Mouse (Mus musculus) CH12.LX (cell line): Measurements from ENCODE around the gene Sphk1. TPM values are rescaled to one million over a fixed set of nuclear protein-coding genes. Genes with fewer than 3 reads are reported as not detected.

Experiments
- DNase-seq: peaks from one replicate; pipeline ENCODE4 v3.0.0-alpha.2; 2013; ENCODE audit errors: extremely low read depth
- H3K27ac ChIP-seq: 2 replicates; pipeline ENCODE4 v1.5.1; 2012; ENCODE audit warnings: low read depth, mild to moderate bottlenecking, control low read depth, moderate library complexity; ENCODE audit not compliant: insufficient read depth
- H3K27me3 ChIP-seq: replicated peaks from 2 replicates; pipeline ENCODE3; 2012; ENCODE audit warnings: inconsistent platforms
- H3K36me3 ChIP-seq, 2 experiments: replicated peaks in 1 of 2; 2 replicates each; pipeline versions ENCODE3 to v1.6.1; 2012; ENCODE audit warnings: inconsistent platforms in 1 of 2, low read length in 1 of 2, mild to moderate bottlenecking in 1 of 2, mixed read lengths in 1 of 2, moderate library complexity in 1 of 2; ENCODE audit not compliant: control insufficient read depth in 1 of 2, insufficient read depth in 1 of 2
- H3K4me1 ChIP-seq, 2 experiments: 2 replicates each; pipeline ENCODE4 v1.6.1; 2012; ENCODE audit warnings: inconsistent platforms in 1 of 2, moderate library complexity in 1 of 2; ENCODE audit not compliant: insufficient read depth in 2 of 2, control insufficient read depth in 1 of 2
- H3K4me2 ChIP-seq: 2 replicates; pipeline ENCODE4 v1.6.1; 2012; ENCODE audit warnings: low read depth, mild to moderate bottlenecking, control low read depth; ENCODE audit not compliant: poor library complexity, insufficient read depth, severe bottlenecking
- H3K4me3 ChIP-seq, 3 experiments: fragments of 150-350 bp in 1 of 3; sonication (generic) in 1 of 3; replicated peaks in 1 of 3; 2 replicates each; pipeline versions ENCODE3 to v1.5.1; 2011 to 2012; ENCODE audit warnings: low read depth in 2 of 3, low read length in 2 of 3, mild to moderate bottlenecking in 2 of 3, moderate library complexity in 2 of 3, control low read depth in 1 of 3, improper control_type of control experiment in 1 of 3, inconsistent platforms in 1 of 3, mixed read lengths in 1 of 3; ENCODE audit not compliant: poor library complexity in 1 of 3
- H3K79me2 ChIP-seq: replicated peaks from 2 replicates; pipeline ENCODE4 v1.6.1; 2012; ENCODE audit warnings: mild to moderate bottlenecking, moderate library complexity; ENCODE audit not compliant: control insufficient read depth, poor library complexity, insufficient read depth, severe bottlenecking; ENCODE audit errors: extremely low read depth
- H3K9ac ChIP-seq: 2 replicates; pipeline ENCODE4 v1.6.1; 2012; ENCODE audit warnings: low read depth, mild to moderate bottlenecking, control low read depth, moderate library complexity; ENCODE audit not compliant: insufficient read depth
- H3K9me3 ChIP-seq: replicated peaks from 2 replicates; pipeline ENCODE3; 2012; ENCODE audit warnings: low read length, inconsistent platforms, mixed read lengths
- BHLHE40 ChIP-seq: IDR thresholded peaks from 2 replicates; pipeline ENCODE4 v1.6.1; 2011; ENCODE audit warnings: mild to moderate bottlenecking, low read depth, low read length, improper control_type of control experiment
- ELF1 ChIP-seq: IDR thresholded peaks from 2 replicates; pipeline ENCODE4 v1.6.1; 2014; ENCODE audit warnings: low read depth, mild to moderate bottlenecking, inconsistent platforms, low read length, improper control_type of control experiment
- EP300 ChIP-seq: IDR thresholded peaks from 2 replicates; pipeline ENCODE4 v1.6.1; 2011; ENCODE audit warnings: low read length, improper control_type of control experiment
- ETS1 ChIP-seq: conservative IDR thresholded peaks from 2 replicates; pipeline ENCODE4 v1.6.1; 2012; ENCODE audit warnings: low read depth, mild to moderate bottlenecking, inconsistent platforms, low read length, improper control_type of control experiment, moderate library complexity
- IRF4 ChIP-seq: IDR thresholded peaks from 2 replicates; pipeline ENCODE4 v1.6.1; 2014; ENCODE audit warnings: low read depth, mild to moderate bottlenecking, inconsistent platforms, low read length, improper control_type of control experiment
- JUN ChIP-seq: IDR thresholded peaks from 2 replicates; pipeline ENCODE4 v1.6.1; 2011; ENCODE audit warnings: low read depth, mild to moderate bottlenecking, low read length, improper control_type of control experiment, moderate library complexity; ENCODE audit not compliant: insufficient read depth
- JUND ChIP-seq: conservative IDR thresholded peaks from 2 replicates; pipeline ENCODE4 v1.6.1; 2011; ENCODE audit warnings: low read depth, low read length, improper control_type of control experiment
- KAT2A ChIP-seq: IDR thresholded peaks from 2 replicates; pipeline ENCODE4 v1.6.1; 2012; ENCODE audit warnings: low read length, improper control_type of control experiment, inconsistent platforms; ENCODE audit not compliant: insufficient replicate concordance
- MAZ ChIP-seq: IDR thresholded peaks from 2 replicates; pipeline ENCODE4 v1.6.1; 2012; ENCODE audit warnings: low read depth, mild to moderate bottlenecking, inconsistent platforms, low read length, improper control_type of control experiment, moderate library complexity
- MEF2A ChIP-seq: IDR thresholded peaks from 2 replicates; pipeline ENCODE4 v1.6.1; 2014; ENCODE audit warnings: low read depth, mild to moderate bottlenecking, inconsistent platforms, low read length, improper control_type of control experiment, borderline replicate concordance
- MXI1 ChIP-seq: IDR thresholded peaks from 2 replicates; pipeline ENCODE4 v1.6.1; 2011; ENCODE audit warnings: mild to moderate bottlenecking, low read depth, low read length, improper control_type of control experiment
- MYC ChIP-seq: IDR thresholded peaks from 2 replicates; pipeline ENCODE4 v1.6.1; 2011; ENCODE audit warnings: low read depth, mild to moderate bottlenecking, improper control_type of control experiment, low read length
- SIN3A ChIP-seq: IDR thresholded peaks from 2 replicates; pipeline ENCODE4 v1.6.1; 2012; ENCODE audit warnings: low read length, improper control_type of control experiment, inconsistent platforms
- SMC3 ChIP-seq: IDR thresholded peaks from 2 replicates; pipeline ENCODE4 v1.6.1; 2011; ENCODE audit warnings: low read depth, low read length, improper control_type of control experiment
- TBP ChIP-seq: conservative IDR thresholded peaks from 2 replicates; pipeline ENCODE4 v1.6.1; 2011; ENCODE audit warnings: low read depth, low read length, improper control_type of control experiment
- USF1 ChIP-seq: IDR thresholded peaks from 2 replicates; pipeline ENCODE4 v1.6.1; 2014; ENCODE audit warnings: low read depth, mild to moderate bottlenecking, inconsistent platforms, low read length, improper control_type of control experiment
- USF2 ChIP-seq: conservative IDR thresholded peaks from 2 replicates; pipeline ENCODE4 v1.6.1; 2011; ENCODE audit warnings: low read depth, low read length, improper control_type of control experiment
- ZKSCAN1 ChIP-seq: IDR thresholded peaks from 2 replicates; pipeline ENCODE4 v1.6.1; 2012; ENCODE audit warnings: low read depth, inconsistent platforms, low read length, improper control_type of control experiment, borderline replicate concordance
- dilution Hi-C: fragments of 300-500 bp; cut with MboI; formaldehyde crosslinking; loops from 2 replicates; pipeline ENCODE4 v1.14.3; 2020; ENCODE audit warnings: low sequenced_read_pairs; ENCODE audit not compliant: extremely low pct_unique_long_range_greater_than_20kb, extremely low pct_ligation_motif_present
- in situ Hi-C: fragments of 300-500 bp; cut with MboI; formaldehyde crosslinking; loops from 3 replicates; pipeline ENCODE4 v1.14.3; 2019; ENCODE audit warnings: low sequenced_read_pairs, low pct_ligation_motif_present, low pct_unique_long_range_greater_than_20kb, mixed read lengths
- polyA plus RNA-seq: library from polyadenylated mRNA; unstranded; fragments of >175 nt; gene quantifications from 2 replicates; pipeline ENCODE4 v1.2.1, GENCODE M21; 2012; ENCODE audit warnings: low read depth; ENCODE audit not compliant: insufficient read length
- total RNA-seq, 2 experiments: library from RNA; depleted of rRNA; stranded (reverse); fragments of 300-350 nt in 1 of 2; fragments of >200 nt in 1 of 2; gene quantifications; 2 replicates each; pipeline ENCODE4 v1.2.3; 2012 to 2014

Sphk1 gene
- total and polyA plus RNA-seq, 3 experiments: 0.50 to 2.1 (median 0.89) TPM

GRCm38 (mm10) chr11:116522886-116523698 lies 7.6 kb upstream of the Sphk1 start:
- H3K4me2 ChIP-seq: no peak overlapping the region
- H3K9ac ChIP-seq: no peak overlapping the region
- H3K4me3 ChIP-seq: no peak overlapping the region
- DNase-seq: no peak
- no peaks in the 10 kb centered on the region for H3K79me2 ChIP-seq
- H3K9me3 ChIP-seq: no peaks in the 10 kb centered on the region
- in situ Hi-C loops: no loop called here
- H3K4me1 ChIP-seq: peaks cover 0 to 20% of the 10 kb centered on the region in 2 experiments; a peak in 2 of 4 replicates
- dilution Hi-C loops: no loop called here
- TF ChIP-seq KAT2A (no peak), MXI1 (no peak), SIN3A (no peak), ELF1 (no peak), IRF4 (no peak), JUND (no peak), MAZ (no peak), SMC3 (no peak), MYC (no peak), ETS1 (no peak), JUN (no peak), TBP (no peak), USF1 (no peak)
- no peak overlapping the region for H3K27ac ChIP-seq
- H3K36me3 ChIP-seq: no peaks in the 10 kb centered on the region
- H3K27me3 ChIP-seq: peaks cover 28% of the 10 kb centered on the region

GRCm38 (mm10) chr11:116523699-116524189 lies 7.0 kb upstream of the Sphk1 start:
- in situ Hi-C loops: no loop called here

More at GRCm38 (mm10) chr11:116523699-116524189, 7.0 kb upstream of the Sphk1 start:
- DNase-seq: peak; percentile 53
- Histone ChIP-seq H3K79me2 (no peaks in the 10 kb centered on the region), H3K36me3 (no peaks in the 10 kb centered on the region), H3K4me2 (no peak overlapping the region), H3K4me1 (peaks cover 0 to 20% of the 10 kb centered on the region in 2 experiments; a peak in 2 of 4 replicates), H3K9ac (no peak overlapping the region), H3K4me3 (no peak overlapping the region), H3K27me3 (peaks cover 31% of the 10 kb centered on the region), H3K9me3 (no peaks in the 10 kb centered on the region), H3K27ac (no peak overlapping the region)
- dilution Hi-C loops: no loop called here
- TF ChIP-seq MEF2A (peak; percentile 76; the same call in 1 of the 2 replicates), ZKSCAN1 (no peak), USF1 (peak; percentile 75), EP300 (peak; percentile 28; the same call in 1 of the 2 replicates), USF2 (peak; percentile 66), ETS1 (peak; percentile 44; the same call in 1 of the 2 replicates), JUND (no peak), ELF1 (no peak), BHLHE40 (0 out of 2 replicates have a peak, but pooled peaks have one; percentile 31), JUN (peak; percentile 62; the same call in 1 of the 2 replicates)
- TF ChIP-seq, all 38 proteins: peak for 7
